Mouse (Mus musculus) liver, embryonic 14.5 days (tissue): ENCODE data around the gene Ankfn1.

Experiments
- CTCF ChIP-seq: IDR thresholded peaks from 2 replicates; pipeline ENCODE4 v1.5.1; 2016; ENCODE audit warnings: antibody characterized with exemption, low read depth, control low read depth
- EP300 ChIP-seq: IDR thresholded peaks from 2 replicates; pipeline ENCODE4 v1.6.1; 2016; ENCODE audit warnings: antibody characterized with exemption, low read depth

GRCm38 (mm10) chr11:89804822-89805221 is 27.4 kb upstream of the Ankfn1 start:
- no peak for TF ChIP-seq CTCF
- TF ChIP-seq EP300, result no peak
